Mouse (Mus musculus) heart, postnatal 10 days (tissue): Measurements from ENCODE around the gene Ooep. TPM values are rescaled to one million over a fixed set of nuclear protein-coding genes. Genes with fewer than 3 reads are reported as not detected.

Experiments used
- DNase-seq, 2 experiments: peaks; one replicate each; pipeline ENCODE4 v3.0.0; 2021
- intact Hi-C: fragments of 180-260 bp; cut with DNase I; formaldehyde crosslinking; loops from one replicate; pipeline ENCODE4 v1.15.1; 2025
- total RNA-seq, 2 experiments: library from RNA; stranded (reverse); gene quantifications; 2 replicates each; pipeline ENCODE4 v1.2.3; 2021

Ooep gene
- total RNA-seq, result not detected

DNA sequence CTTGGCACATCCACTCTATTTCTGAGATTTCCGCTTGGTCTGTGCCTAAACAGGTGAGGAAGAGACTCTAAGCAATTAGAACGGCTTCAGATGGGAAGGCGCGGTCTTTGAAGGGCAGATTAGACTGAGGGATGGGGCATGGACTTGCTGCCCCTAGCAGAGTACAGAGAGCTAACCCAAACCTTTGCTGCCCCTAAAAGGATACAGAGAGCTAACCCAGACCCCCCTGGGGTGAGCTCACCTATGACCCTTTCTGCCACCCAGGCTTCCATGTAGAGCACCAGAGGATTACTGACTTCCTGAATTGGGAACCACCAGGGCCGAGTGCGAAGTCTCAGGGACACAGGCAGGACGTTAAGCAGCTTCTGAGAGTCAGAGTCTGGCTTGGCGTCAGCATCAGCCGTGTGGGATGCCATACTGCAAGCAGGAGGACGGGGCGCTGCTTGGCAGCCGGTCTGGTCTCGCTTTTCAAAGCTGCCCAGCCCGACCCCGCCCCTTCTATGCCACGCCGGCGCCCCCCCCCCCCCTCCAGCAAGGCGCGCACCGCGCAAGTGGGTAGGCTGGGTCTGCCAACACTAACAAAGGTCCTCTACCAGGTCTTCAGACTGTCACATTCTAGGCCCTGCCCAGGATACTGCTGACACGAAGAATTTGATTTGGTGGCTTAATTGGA, at the start of gene Ooep:
Gene Ooep, minus strand, starts transcription at position 613 of the 673 bp plus-strand sequence.
- intact Hi-C loops, result no loop called here
- peak in 1 of 2 experiments; percentile 7 for DNase-seq

DNA sequence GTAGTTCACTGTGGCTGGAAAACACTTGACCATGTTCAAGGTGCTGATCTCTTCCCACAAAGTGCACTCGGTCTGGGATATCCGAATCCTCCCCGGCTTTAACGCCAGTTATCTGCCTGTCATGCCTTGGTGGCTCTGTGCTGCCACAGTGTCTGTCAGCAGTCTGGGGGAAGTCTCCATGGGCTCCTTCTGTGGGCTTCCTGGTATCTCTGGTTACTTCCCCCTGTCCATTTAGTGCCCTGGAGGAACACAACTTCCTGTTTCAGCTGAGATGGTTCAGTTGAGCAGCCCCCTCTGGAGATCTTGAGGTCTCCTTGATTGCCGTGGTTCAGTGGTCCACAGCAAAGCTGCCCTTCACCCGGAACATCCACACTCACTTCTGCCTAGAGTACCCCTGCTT, 49.7 kb upstream of the Ooep start:
- peak in 1 of 2 experiments; percentile 6 for DNase-seq
- intact Hi-C loops, result no loop called here

DNA sequence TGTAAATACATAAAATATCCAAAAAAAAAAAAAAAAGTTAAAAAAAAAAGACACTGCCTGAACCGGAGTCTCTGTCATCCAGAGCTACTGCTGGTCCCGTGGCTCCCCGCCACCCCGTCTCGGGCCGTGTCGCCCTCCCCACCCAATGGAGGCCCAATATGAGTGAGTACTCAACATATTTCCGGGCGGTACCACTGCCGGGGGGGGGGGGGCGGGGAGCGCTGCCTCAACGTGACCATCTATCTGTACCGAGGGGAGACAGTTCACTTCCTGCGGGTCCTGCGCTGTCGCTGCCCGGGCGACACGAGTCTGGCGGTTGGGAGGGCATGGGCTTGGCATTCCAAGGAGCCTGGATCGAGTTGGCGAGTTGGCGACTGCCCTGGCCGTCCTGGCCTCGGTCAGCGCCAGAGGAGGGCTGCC, 48.8 kb upstream of the Ooep start:
- no peak for DNase-seq
- intact Hi-C loops, result no loop called here

DNA sequence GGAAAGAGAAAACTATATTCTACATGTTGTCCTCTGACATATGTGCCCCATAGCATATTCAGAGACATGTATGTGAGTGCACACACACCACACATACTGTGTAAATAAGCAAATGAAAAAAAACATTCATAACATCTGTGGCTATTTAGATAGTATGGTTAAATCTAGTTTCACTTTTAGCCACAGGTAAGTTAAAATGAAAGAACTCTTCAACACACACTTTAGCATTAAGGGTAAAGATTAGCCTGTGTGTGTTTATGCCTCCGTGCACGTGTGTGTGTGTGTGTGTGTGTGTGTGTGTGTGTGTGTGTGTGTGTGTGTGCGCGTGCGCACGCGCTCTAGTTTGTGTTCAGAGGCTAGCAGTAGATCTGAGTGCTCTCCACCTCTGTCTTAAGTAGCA, 23.1 kb upstream of the Ooep start:
- no peak for DNase-seq
- intact Hi-C loops, result no loop called here

DNA sequence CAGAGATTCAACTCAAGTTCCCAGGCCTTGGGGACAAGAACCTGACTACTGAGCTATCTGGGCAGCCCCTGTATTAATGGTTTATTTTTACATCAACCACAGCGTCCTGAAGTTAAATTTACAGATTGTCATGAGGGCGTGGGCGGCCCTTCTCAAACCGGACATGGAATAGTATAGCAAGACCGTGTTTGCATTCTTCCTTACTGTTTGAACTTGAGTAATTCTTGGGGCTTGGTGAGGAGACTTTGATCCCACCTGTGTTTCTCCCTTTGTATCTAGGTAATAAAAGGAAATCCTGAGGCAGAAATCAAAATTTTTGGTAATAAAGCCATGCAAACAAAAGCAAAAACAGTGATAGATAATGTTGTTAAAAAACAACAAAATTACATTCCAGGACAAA, 22.0 kb upstream of the Ooep start:
- intact Hi-C loops, result no loop called here
- no peak for DNase-seq

DNA sequence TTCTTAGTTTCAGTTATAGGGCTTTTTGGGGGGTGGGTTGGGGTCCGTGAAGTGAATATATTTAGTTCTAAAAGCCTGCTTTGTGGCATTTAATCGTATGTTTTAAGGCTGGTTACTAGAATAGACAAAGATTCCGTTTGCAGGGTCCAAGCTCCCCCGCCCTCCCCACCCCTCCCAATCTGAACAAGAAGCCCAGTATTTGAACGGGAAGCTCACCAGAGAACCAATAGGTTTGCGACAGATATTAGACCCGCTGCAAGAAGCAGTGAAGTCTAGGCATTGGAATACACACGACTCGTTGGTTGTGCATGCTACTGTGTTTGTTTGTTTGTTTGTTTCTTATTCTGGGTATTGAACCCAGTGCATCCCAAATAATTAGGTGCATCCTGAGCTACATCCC, 18.0 kb upstream of the Ooep start:
- no peak for DNase-seq
- intact Hi-C loops, result no loop called here

DNA sequence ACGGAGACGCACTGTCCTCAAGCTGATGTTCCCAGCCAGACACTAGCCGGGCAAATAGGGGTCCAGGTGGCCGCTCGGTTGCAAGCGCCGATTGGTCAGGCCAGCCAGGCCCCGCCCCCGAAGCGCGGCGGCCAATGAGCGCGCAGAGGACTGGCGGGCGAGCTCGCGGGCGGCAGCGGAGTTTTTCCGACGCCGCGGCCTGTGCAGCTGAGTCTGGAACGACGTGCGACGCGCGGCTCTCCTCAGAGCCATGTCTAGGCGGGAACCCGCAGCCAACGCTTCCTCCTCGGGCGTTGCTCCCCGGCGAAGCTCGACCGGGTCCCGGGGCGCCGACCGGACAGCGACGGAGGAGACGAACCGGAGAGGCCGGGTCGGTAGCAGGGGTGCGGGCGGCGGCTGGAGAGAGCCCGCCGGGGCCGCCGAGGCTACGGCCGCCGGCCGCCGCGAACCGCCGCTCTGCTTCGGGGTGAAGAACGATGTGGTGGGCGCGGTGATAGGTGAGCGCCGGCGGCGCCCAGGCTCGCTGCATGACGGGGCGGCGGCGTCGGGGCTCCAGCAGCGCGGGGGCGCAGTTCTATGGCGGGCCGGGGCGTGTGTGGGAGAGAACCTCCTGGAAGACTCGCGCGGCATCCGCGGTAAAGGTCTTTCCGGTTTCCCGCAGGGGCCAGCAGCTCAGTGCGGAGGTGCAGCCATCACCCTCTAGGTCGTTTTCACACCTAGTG, 17.3 kb upstream of the Ooep start, which contains the start of gene Ddx43:
Gene Ddx43, plus strand, starts transcription at position 148 of the 722 bp plus-strand sequence.
- intact Hi-C loops, result no loop called here
- DNase-seq, result peak; percentile 27 to 38

DNA sequence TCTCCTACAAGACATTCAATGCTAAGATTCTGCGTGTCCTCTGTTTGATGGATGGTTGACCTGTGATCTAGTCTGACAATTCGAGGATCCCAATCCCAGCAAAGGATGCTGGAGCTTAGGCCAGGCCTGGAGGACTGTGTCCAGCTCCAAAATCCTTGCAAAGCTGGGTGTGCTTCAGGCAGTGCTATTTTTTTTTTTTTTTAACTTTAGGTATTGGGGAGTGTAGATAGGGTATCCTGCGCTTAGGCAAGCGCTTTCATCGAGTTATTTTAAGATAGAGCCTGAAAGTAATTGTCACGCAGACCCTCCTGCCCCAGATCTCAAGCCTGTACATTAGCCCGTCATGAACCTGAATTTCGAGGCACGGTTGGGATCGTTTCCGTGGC, 16.7 kb upstream of the Ooep start:
- no peak for DNase-seq
- intact Hi-C loops, result no loop called here

DNA sequence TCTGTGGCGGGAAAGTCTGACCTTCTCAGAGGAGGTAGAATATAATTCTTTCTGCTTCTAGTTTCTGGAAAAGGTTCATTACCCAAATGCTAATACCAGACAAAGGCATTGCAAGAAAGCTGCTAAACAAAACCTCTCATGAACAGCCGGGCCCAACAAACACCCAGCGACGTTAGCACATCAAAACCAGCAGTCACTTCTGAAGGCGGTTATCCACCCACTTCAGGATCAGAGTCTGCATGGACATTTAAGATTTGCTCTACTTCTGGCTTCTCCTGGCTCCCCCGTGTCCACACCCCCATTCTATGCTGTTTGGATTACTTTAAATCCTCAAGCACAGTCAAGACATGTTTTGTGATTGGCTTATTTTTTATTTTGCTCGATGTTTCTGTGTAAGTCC, 16.1 kb upstream of the Ooep start:
- intact Hi-C loops, result no loop called here
- no peak for DNase-seq

DNA sequence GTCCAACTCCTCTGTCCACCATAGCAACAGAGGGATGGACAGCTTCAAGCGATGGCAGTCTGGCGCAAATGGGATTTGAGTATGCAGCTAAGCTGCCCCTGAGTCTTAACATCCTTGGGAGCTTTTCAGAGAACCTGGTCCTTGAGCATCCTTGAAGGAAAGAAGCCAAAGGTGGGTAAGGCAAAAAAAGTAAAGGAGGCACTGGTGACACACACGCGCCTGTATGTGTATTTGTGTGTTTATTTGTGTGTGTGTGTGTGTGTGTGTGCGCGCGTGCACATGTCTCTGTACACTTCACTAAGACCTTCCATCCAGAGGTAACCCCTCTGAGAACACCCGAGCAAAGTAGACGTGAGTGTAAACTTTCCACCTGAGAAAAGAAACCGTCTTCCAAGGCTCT, 15.2 kb upstream of the Ooep start:
- intact Hi-C loops, result no loop called here
- no peak for DNase-seq

DNA sequence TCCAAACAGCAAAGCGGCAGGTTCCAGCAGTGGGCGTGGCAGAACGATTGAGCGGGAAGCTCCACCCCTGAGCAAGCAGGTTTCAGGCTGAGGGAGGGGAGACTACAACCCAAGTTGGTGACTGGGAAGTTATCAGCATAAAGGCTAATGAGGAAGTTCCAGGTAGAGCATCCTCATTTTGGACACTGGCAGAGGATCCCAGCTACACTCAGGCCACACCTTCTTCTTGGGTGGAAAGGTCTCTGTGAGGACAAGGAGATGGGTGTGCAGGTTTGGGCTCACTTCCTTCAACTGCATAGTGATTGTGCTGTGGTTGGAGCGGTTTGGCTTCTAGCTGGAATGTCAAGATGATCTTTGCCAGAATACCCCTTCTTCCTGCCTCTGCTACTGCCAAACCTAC, 11.5 kb upstream of the Ooep start:
- no peak for DNase-seq
- intact Hi-C loops, result no loop called here

DNA sequence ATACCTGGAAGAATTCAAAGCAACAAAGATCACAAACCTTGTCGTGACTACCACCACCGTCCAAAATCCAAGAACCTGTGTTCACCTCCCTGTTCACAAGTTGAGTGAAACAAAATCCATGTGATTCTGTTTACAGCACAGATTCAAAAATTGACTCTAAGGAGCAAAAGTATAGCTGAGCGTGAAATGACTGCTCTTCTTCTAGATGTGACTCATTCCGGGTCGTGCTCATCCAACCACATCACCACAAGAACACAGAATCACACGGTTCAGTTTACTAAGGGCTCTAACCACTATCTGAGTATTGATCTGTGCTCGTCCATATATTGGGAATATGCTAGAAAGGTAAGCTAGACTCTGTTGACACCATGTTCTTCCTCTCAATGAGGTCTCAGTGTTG, 8.4 kb upstream of the Ooep start:
- intact Hi-C loops, result no loop called here
- DNase-seq, result no peak

DNA sequence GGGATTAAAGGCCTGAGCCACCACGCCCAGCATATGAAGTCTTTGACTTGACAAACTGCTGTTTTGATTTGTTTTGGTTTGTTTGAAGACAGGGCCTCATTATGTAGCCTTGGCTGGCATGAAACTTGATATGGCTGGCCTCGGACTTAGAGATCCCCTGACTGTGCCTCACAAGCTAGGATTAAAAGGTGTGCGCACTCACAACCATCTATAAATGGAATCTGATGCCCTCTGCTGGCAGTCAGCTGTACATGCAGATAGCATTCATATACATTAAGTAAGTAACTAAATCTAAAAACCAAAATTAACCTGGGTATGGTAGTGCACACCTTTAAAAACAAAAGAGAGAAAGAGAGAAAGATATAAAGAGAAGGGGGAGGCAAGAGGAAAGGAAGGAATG, 7.4 kb upstream of the Ooep start:
- DNase-seq, result no peak
- intact Hi-C loops, result no loop called here

DNA sequence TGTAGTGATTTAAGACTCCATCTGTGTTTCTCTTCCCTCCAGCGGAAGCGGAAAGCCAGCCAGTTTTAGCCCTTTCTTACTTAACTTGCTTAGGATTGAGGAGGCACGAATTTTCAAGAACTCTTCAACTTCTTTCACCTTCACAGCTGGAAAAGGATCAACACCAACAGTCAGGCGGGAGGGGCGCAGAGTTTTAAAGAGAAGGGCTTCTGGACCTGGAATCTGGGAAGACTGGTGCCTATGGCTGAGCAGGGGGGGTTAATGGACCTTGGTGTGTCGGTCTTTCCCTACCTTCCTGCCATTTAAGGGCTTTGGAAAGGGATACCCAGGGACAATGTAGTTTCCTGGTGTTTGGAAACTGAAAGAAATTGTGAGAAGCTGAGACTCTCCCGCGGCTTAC, 979 bp downstream of the Ooep start:
- intact Hi-C loops, result no loop called here

DNA sequence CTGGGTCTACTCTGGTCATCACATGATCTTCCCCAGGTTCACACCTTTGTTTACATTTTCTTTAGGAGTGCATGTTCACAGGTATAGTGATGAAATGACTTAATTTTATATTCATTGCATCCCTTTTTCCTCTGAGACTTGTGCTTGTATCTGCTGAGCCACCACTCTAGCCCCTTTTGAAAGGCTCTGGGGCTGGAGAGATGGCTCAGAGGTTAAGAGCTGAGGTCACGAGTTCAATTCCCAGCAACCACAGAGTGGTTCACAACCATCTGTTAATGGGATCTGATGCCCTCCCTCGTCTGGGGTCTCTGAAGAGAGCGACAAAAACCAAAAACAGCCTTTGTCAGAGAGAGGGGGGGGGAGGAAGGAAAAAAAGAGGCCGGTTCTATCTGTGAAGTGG, 3.0 kb downstream of the Ooep start:
- intact Hi-C loops, result no loop called here
- DNase-seq, result no peak

More for the DNA sequence above, 979 bp downstream of the Ooep start:
- no peak for DNase-seq

DNA sequence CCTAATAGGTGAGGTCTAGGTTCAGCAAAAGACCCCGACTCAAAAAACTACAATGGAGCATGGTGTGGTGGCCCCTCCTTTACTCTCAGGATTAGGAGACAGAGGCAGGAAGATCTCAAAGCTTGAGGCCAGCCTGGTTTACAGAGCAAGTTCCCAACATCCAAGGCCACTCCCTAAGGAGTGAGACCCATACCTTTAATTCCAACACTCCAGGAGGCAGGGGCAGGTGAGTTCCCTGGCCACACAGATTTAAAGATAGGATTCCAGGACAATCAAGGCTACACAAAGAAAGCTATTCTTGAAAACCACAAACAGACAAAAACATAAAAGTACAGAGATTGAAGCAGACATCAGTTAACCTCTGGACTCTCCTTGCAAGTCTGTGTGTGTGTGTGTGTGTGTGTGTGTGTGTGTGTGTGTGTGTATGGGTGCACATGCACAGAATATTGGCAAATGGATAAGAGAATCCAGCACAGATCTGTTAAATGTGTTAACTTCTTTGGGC, 3.6 kb downstream of the Ooep start:
- intact Hi-C loops, result no loop called here
- no peak for DNase-seq

DNA sequence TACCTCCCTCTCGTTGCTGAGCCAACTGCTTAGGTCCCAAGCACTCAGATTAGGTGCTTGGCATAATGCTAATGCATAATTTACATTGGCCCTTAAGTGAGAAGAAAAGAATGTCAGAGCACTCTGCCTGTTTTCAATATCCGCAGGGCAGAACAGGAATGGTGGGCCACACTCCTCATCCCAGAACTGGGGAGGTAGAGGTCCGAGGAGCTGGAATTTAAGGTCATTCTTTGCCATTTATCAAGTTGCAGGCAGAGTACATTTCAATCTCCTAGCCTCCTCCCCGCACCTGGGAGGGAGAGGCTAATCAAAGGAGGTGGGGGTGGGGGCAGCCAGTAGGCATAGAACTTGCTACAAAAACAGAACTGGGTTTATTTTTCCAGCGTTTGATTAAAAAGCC, 4.1 kb downstream of the Ooep start:
- intact Hi-C loops, result no loop called here
- DNase-seq, result no peak

DNA sequence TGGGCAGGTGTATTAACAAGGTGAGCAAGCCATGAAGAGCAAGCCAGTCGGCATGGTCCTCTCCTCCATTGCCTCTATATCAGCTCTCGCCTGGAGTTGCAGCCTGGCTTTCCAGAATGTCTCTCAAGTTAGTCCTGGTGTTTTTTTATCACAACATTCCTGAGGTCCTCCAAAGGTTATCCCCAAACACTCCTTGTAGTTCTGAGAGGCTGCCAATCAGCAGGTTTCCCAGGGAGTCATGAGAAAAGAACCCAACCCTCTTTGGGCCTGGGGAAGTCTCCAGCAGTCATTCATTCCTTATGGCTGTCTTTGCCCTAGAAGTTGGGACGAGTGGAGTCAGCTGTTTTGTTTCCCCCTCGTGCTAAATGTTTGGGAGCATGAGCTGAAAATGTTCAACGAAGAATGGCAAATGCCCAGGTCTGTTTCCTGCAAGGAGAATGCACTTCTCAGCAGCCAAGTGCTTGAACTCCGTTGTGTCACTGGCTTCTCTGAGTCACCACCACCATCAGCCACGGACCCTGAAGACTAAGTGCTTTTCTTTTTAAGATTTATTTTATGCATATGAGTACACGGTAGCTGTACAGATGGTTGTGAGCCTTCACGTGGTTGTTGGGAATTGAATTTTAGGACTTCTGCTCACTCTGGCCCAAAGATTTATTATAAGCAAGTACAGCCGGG, 5.6 kb downstream of the Ooep start:
- DNase-seq, result no peak
- intact Hi-C loops, result no loop called here

DNA sequence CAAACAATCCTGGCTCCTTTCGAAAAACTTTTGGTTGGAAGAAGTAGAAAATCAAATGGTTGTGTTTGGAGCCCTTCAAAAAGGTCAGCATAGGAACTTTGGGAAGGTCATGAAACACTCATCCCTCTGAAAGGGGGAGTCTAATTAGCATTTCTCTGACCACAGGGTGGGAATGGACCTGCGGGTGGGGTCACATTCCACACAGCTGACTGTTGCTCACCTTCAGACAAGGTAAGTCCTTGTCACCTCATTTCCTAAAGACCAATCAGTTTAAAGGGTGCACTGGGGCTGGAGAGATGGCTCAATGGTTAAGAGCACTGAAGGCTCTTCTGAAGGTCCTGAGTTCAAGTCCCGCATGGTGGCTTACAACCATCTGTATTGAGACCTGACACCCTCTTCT, 7.1 kb downstream of the Ooep start:
- no peak for DNase-seq
- intact Hi-C loops, result no loop called here

DNA sequence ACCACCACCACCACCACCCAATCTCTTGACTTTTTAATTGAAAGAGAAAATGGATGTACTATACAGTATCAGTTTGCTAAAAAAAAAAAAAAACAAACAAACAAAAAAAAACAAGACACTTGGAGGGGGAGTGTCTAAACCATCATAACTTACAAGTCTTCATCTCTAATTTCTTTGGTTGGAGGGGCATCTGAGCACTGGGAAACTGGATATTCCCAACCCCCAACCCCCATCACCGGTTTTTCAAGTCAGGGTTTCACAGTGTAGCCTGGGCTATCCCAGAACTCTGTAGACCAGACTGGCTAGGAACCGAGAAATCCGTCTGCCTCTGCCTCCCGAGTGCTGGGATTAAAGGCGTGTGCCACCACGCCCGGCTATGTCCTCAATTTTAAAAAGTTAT, 8.7 kb downstream of the Ooep start:
- no peak for DNase-seq
- intact Hi-C loops, result no loop called here

DNA sequence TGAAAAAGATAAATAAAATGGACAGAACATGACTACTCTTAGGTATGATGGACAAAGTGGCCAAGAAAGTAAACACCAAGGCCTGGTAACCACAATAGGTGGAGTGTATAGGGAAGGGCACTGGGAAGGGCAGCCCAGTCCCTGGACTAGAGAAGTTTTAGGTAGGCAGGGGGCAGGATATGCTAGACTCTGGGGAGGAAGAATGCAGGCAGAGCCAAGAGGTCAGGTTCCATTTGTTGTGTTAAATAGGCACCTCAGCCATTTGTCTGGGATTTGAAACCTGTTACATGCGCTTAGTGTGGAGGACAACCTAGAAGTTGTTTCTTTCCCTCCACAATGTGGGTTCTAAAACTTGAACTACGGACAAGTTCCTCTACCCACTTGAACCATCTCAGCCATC, 9.2 kb downstream of the Ooep start:
- DNase-seq, result no peak
- intact Hi-C loops, result no loop called here
